Mouse (Mus musculus): Measurements from ENCODE around the gene Zdhhc20. TPM values are rescaled to one million over a fixed set of nuclear protein-coding genes. Genes with fewer than 3 reads are reported as not detected.

The Zdhhc20 gene
- 36.6 and 43.1 TPM in 2 replicates for polyA plus RNA-seq (2015; fragmentation: Nextera tagmentation; extraction: Ambion mirVana)

GRCm38 (mm10) chr14:57890011-57890842 lies at the start of gene Zdhhc20:
Gene Zdhhc20, minus strand, starts transcription at chr14:57890276.
- Histone ChIP-seq H3K4me3 (ENCODE audit: low read depth, low read length) (peak within 1 kb of the TSS; percentile 92), H3K36me3 (ENCODE audit: control insufficient read depth, insufficient read depth, low read length) (no peaks in the 10 kb centered on the region), H3K4me1 (ENCODE audit: control insufficient read depth, insufficient read depth, low read length) (peaks cover 19% of the 10 kb centered on the region), H3K4me2 (ENCODE audit: low read length) (peak within 1 kb of the TSS; percentile 61), H3K9me3 (replicated peaks; ENCODE audit: control insufficient read depth, low read length, poor library complexity, severe bottlenecking) (no peaks in the 10 kb centered on the region), H3K9ac (ENCODE audit: low read depth, low read length) (peak within 1 kb of the TSS; percentile 94), H3K27me3 (ENCODE audit: control insufficient read depth, insufficient read depth, low read depth, low read length) (no peaks in the 10 kb centered on the region), H3K27ac (ENCODE audit: low read length) (peak within 1 kb of the TSS; percentile 88)
- 3% methylated on average over 64 of the region's 65 CpGs for WGBS
- peak; percentile 95 for ATAC-seq

GRCm38 (mm10) chr14:57937297-57937696 lies 47.2 kb upstream of the Zdhhc20 start:
- no peaks in the 10 kb centered on the region for H3K27me3 ChIP-seq (ENCODE audit: control insufficient read depth, insufficient read depth, low read depth, low read length)
- ATAC-seq: no peak
- H3K27ac ChIP-seq (ENCODE audit: low read length): no peak overlapping the region
- 95% methylated on average over 6 of the region's 6 CpGs for WGBS
- H3K4me2 ChIP-seq (ENCODE audit: low read length): no peak overlapping the region
- no peak overlapping the region for H3K9ac ChIP-seq (ENCODE audit: low read depth, low read length)
- no peaks in the 10 kb centered on the region for H3K9me3 ChIP-seq (replicated peaks; ENCODE audit: control insufficient read depth, low read length, poor library complexity, severe bottlenecking)
- no peaks in the 10 kb centered on the region for H3K4me1 ChIP-seq (ENCODE audit: control insufficient read depth, insufficient read depth, low read length)
- peaks cover 3% of the 10 kb centered on the region; the same call in 1 of the 2 replicates for H3K36me3 ChIP-seq (ENCODE audit: control insufficient read depth, insufficient read depth, low read length)
- H3K4me3 ChIP-seq (ENCODE audit: low read depth, low read length): no peak overlapping the region

GRCm38 (mm10) chr14:57934666-57935065 lies 44.6 kb upstream of the Zdhhc20 start:
- H3K27me3 ChIP-seq (ENCODE audit: control insufficient read depth, insufficient read depth, low read depth, low read length): no peaks in the 10 kb centered on the region
- no peaks in the 10 kb centered on the region for H3K9me3 ChIP-seq (replicated peaks; ENCODE audit: control insufficient read depth, low read length, poor library complexity, severe bottlenecking)
- ATAC-seq: no peak
- peaks cover 4% of the 10 kb centered on the region; the same call in 1 of the 2 replicates for H3K36me3 ChIP-seq (ENCODE audit: control insufficient read depth, insufficient read depth, low read length)
- H3K4me2 ChIP-seq (ENCODE audit: low read length): no peak overlapping the region
- H3K27ac ChIP-seq (ENCODE audit: low read length): no peak overlapping the region
- WGBS: 97% methylated on average over 13 of the region's 13 CpGs
- no peaks in the 10 kb centered on the region for H3K4me1 ChIP-seq (ENCODE audit: control insufficient read depth, insufficient read depth, low read length)
- no peak overlapping the region for H3K4me3 ChIP-seq (ENCODE audit: low read depth, low read length)
- H3K9ac ChIP-seq (ENCODE audit: low read depth, low read length): no peak overlapping the region

GRCm38 (mm10) chr14:57933608-57934007 lies 43.5 kb upstream of the Zdhhc20 start:
- Histone ChIP-seq H3K4me1 (ENCODE audit: control insufficient read depth, insufficient read depth, low read length) (no peaks in the 10 kb centered on the region), H3K4me3 (ENCODE audit: low read depth, low read length) (no peak overlapping the region), H3K4me2 (ENCODE audit: low read length) (no peak overlapping the region), H3K9me3 (replicated peaks; ENCODE audit: control insufficient read depth, low read length, poor library complexity, severe bottlenecking) (no peaks in the 10 kb centered on the region), H3K27ac (ENCODE audit: low read length) (no peak overlapping the region), H3K36me3 (ENCODE audit: control insufficient read depth, insufficient read depth, low read length) (peaks cover 4% of the 10 kb centered on the region; the same call in 1 of the 2 replicates), H3K9ac (ENCODE audit: low read depth, low read length) (no peak overlapping the region), H3K27me3 (ENCODE audit: control insufficient read depth, insufficient read depth, low read depth, low read length) (no peaks in the 10 kb centered on the region)
- 92% methylated on average over 7 of the region's 7 CpGs for WGBS
- ATAC-seq: no peak

GRCm38 (mm10) chr14:57932881-57933443 lies 42.9 kb upstream of the Zdhhc20 start:
- Histone ChIP-seq H3K36me3 (ENCODE audit: control insufficient read depth, insufficient read depth, low read length) (peaks cover 4% of the 10 kb centered on the region; the same call in 1 of the 2 replicates), H3K27me3 (ENCODE audit: control insufficient read depth, insufficient read depth, low read depth, low read length) (no peaks in the 10 kb centered on the region), H3K27ac (ENCODE audit: low read length) (no peak overlapping the region), H3K9ac (ENCODE audit: low read depth, low read length) (no peak overlapping the region), H3K4me2 (ENCODE audit: low read length) (no peak overlapping the region), H3K9me3 (replicated peaks; ENCODE audit: control insufficient read depth, low read length, poor library complexity, severe bottlenecking) (no peaks in the 10 kb centered on the region), H3K4me3 (ENCODE audit: low read depth, low read length) (no peak overlapping the region), H3K4me1 (ENCODE audit: control insufficient read depth, insufficient read depth, low read length) (no peaks in the 10 kb centered on the region)
- WGBS: 63% methylated on average over 7 of the region's 7 CpGs
- no peak for ATAC-seq

- H3K27ac ChIP-seq (ENCODE audit: low read length): no peak overlapping the region
- no peaks in the 10 kb centered on the region; the same call in 1 of the 2 replicates for H3K4me1 ChIP-seq (ENCODE audit: control insufficient read depth, insufficient read depth, low read length)
- no peak overlapping the region for H3K4me2 ChIP-seq (ENCODE audit: low read length)
- H3K4me3 ChIP-seq (ENCODE audit: low read depth, low read length): no peak overlapping the region
- H3K9me3 ChIP-seq (replicated peaks; ENCODE audit: control insufficient read depth, low read length, poor library complexity, severe bottlenecking): no peaks in the 10 kb centered on the region
- WGBS: 40% methylated on average over 10 of the region's 10 CpGs
- H3K36me3 ChIP-seq (ENCODE audit: control insufficient read depth, insufficient read depth, low read length): peaks cover 22% of the 10 kb centered on the region
- no peaks in the 10 kb centered on the region for H3K27me3 ChIP-seq (ENCODE audit: control insufficient read depth, insufficient read depth, low read depth, low read length)
- no peak for ATAC-seq
- H3K9ac ChIP-seq (ENCODE audit: low read depth, low read length): no peak overlapping the region
These were observed 31.5 kb upstream of the Zdhhc20 start for GRCm38 (mm10) chr14:57921428-57922131.

GRCm38 (mm10) chr14:57920568-57921310 lies 30.7 kb upstream of the Zdhhc20 start:
- Histone ChIP-seq H3K27me3 (ENCODE audit: control insufficient read depth, insufficient read depth, low read depth, low read length) (no peaks in the 10 kb centered on the region), H3K4me2 (ENCODE audit: low read length) (no peak overlapping the region), H3K36me3 (ENCODE audit: control insufficient read depth, insufficient read depth, low read length) (peaks cover 30% of the 10 kb centered on the region), H3K27ac (ENCODE audit: low read length) (no peak overlapping the region), H3K9me3 (replicated peaks; ENCODE audit: control insufficient read depth, low read length, poor library complexity, severe bottlenecking) (no peaks in the 10 kb centered on the region), H3K4me1 (ENCODE audit: control insufficient read depth, insufficient read depth, low read length) (no peaks in the 10 kb centered on the region; the same call in 1 of the 2 replicates), H3K4me3 (ENCODE audit: low read depth, low read length) (no peak overlapping the region), H3K9ac (ENCODE audit: low read depth, low read length) (no peak overlapping the region)
- WGBS: 85% methylated on average over 18 of the region's 18 CpGs
- ATAC-seq: no peak

GRCm38 (mm10) chr14:57919148-57919875 lies 29.2 kb upstream of the Zdhhc20 start:
- 92% methylated on average over 17 of the region's 17 CpGs for WGBS
- no peaks in the 10 kb centered on the region for H3K9me3 ChIP-seq (replicated peaks; ENCODE audit: control insufficient read depth, low read length, poor library complexity, severe bottlenecking)
- no peaks in the 10 kb centered on the region; the same call in 1 of the 2 replicates for H3K4me1 ChIP-seq (ENCODE audit: control insufficient read depth, insufficient read depth, low read length)
- peaks cover 28% of the 10 kb centered on the region for H3K36me3 ChIP-seq (ENCODE audit: control insufficient read depth, insufficient read depth, low read length)
- H3K4me3 ChIP-seq (ENCODE audit: low read depth, low read length): no peak overlapping the region
- H3K4me2 ChIP-seq (ENCODE audit: low read length): no peak overlapping the region
- H3K9ac ChIP-seq (ENCODE audit: low read depth, low read length): no peak overlapping the region
- ATAC-seq: no peak
- H3K27me3 ChIP-seq (ENCODE audit: control insufficient read depth, insufficient read depth, low read depth, low read length): no peaks in the 10 kb centered on the region
- no peak overlapping the region for H3K27ac ChIP-seq (ENCODE audit: low read length)

Measured in midbrain, embryonic 16.5 days (tissue).